Mouse (Mus musculus): Measurements from ENCODE around the gene Tada2b.

The Tada2b gene

GRCm38 (mm10) chr5:36446166-36446890 is 37.8 kb downstream of the Tada2b start:
- DNase-seq (ENCODE audit: low read depth in 1 of 2, low spot score in 2 of 2): no peak

DNA sequence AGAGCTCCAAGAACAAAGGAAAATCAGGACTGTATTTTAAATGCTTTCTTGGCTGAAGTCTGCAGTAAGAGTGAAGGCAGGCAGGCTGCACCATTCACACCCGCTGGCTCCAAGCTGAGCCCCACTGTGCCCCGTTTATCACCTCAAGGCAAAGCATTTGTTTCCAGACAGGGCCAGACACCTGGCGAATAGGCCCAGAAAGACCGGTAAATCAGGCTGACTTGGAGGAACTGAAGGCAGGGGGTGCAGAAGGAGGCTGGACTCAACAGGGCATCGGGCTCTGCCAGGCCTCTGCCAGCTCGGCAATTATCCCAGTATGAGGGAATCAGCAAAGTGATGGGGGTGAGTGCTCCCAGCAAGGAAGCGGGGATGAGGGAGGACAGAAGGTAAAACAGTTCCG is 39.1 kb downstream of the Tada2b start:
- DNase-seq (ENCODE audit: low read depth in 1 of 2, low spot score in 2 of 2): no peak

GRCm38 (mm10) chr5:36444611-36445010 is 39.5 kb downstream of the Tada2b start:
- no peak for DNase-seq (ENCODE audit: low read depth in 1 of 2, low spot score in 2 of 2)

- no peak for DNase-seq (ENCODE audit: low read depth in 1 of 2, low spot score in 2 of 2)
Measured at GRCm38 (mm10) chr5:36440741-36441140, 43.3 kb downstream of the Tada2b start.

GRCm38 (mm10) chr5:36436858-36437257 is 47.2 kb downstream of the Tada2b start:
- DNase-seq (ENCODE audit: low read depth in 1 of 2, low spot score in 2 of 2): no peak

DNA sequence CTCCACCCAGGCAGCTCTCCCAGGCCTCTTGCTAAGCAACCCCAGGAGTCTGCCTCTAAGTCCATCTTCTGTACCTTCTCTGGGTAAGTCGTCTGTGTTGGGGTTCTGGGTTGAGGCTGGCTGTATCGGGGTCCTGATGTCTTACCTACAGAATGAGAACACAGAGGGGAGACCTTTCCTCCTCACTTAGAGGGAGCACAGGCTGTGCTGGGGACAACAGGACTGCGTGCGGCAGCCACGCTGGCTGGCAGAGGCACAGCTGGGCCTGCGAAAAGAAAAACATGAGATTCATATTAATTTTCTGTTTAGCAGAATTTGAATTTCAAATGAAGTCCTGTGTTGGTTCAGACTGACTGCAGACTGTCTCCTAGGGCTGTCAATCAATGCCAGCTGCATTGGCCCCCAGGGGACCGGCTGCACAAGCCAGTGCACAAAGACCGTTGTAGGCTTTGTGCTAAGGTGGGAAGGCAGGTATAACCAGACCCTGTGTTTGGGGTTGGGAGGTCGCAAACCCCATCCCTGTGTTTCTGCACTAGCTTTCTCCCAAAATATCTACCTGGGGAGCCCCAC is 49.6 kb downstream of the Tada2b start:
- DNase-seq (ENCODE audit: low read depth in 1 of 2, low spot score in 2 of 2): no peak

DNA sequence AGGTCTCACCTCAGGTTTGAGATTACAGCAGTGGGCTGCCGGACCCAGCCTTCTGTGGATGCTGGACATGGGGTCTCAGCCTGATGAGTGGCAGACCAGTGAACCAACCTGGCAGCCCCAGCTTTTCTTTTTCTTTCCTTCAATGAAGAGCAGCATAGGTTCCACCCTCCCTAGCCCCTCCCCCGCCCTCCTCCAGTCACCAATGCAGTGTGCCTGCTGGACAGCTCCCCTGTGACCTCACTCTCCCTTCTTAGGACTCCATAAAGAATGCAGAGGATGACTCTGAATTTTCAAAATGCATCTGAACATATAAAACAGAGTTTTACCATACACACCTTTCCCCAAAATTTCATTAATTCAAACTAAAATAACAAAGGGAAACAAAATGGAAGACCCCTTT is 52.4 kb downstream of the Tada2b start:
- DNase-seq (ENCODE audit: low read depth in 1 of 2, low spot score in 2 of 2): no peak

- DNase-seq (ENCODE audit: low read depth in 1 of 2, low spot score in 2 of 2): no peak
Measured at GRCm38 (mm10) chr5:36429551-36429950, 54.5 kb downstream of the Tada2b start.

DNA sequence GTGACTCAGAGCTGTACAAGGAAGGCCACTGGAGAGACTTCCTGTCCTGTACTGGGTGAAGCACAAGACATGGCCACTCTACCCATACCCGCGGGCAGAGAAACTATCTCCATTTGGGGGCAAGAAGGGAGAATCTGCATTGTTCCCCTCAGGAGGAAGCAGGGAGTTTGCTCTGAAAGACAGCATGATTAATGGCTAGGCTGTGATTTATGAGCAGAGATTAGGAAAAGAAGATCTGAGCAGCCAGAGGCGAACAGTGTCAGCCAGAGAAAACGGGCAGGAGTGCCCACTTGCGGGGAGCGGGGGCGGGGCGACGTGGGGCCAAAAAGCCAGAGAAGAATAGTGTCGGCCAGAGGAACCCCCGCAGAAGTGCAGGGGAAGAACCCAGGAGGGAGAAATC is 56.3 kb downstream of the Tada2b start:
- DNase-seq (ENCODE audit: low read depth in 1 of 2, low spot score in 2 of 2): no peak

- DNase-seq (ENCODE audit: low read depth in 1 of 2, low spot score in 2 of 2): no peak
Measured at GRCm38 (mm10) chr5:36426404-36426803, 57.7 kb downstream of the Tada2b start.

GRCm38 (mm10) chr5:36424676-36425075 is 59.4 kb downstream of the Tada2b start:
- DNase-seq (ENCODE audit: low read depth in 1 of 2, low spot score in 2 of 2): no peak

Data from monocyte, adult 2 months (primary cell).